Mouse (Mus musculus) bone marrow macrophage, adult 2 months (primary cell): ENCODE data around the gene Zbtb16.

Experiments used
- CTCF ChIP-seq: IDR thresholded peaks from 2 replicates; pipeline ENCODE4 v1.5.1; 2012; ENCODE audit warnings: low read depth, mild to moderate bottlenecking, low read length, moderate library complexity
- POLR2A ChIP-seq: IDR thresholded peaks from 2 replicates; pipeline ENCODE4 v1.6.1; 2012; ENCODE audit warnings: mild to moderate bottlenecking, low read depth, low read length, borderline replicate concordance

DNA sequence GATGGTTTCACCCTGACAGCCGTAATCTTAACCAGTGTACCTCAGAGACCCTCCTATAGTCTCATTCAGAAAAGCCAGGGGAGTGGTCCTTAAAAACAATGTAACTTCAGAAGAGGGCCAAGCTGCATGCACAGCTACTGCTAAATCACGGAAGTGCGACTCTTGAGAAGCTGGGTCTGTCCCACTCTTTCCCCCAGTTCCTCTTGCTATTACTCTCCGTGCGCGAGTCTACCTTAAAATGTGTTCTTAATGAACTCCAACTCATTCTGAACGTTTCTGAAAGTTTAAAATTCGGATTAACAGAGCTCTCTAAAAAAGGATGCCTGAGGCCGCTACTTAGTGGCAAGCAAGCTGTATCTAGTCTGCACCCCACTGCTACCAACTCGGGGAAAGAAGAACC is 45.4 kb downstream of the Zbtb16 start:
- TF ChIP-seq CTCF, result no peak
- no peak for TF ChIP-seq POLR2A
